Comparison of ENCODE assay signal across 14 mouse cellular contexts in the genomic region with DNA sequence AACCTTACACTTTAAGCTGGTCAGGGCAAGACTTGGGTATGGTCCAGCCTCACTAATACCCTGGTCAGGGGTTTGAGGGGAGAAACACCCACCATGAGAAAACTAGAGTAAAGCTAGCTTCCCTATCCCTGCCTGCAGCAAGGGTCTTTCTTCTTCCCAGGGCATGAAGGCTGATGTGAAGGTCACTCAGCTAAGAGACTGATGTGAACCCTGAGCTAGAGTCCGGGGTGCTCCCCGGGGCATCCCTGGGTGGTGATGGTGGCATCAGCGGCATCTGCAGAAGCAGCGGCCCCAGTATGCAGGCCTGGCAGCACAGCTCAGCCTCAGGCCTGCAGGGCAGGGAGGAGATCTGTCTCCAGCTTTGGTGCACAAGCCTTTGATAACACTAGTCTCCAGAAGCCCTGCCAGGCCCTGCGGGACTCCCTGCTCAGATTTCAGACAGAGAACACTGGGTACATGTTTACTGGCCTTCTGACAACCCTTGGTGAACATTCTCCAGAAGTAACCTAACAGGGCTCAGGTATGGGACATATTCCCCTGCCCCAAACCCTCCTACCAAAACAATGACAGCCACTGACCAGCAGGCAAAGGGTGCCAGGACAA. TPM values are rescaled to one million over a fixed set of nuclear protein-coding genes. Genes with fewer than 3 reads are reported as not detected.
DNase-seq lines count a peak whose midpoint lies in the region; ATAC-seq and TF ChIP-seq lines count a peak whose summit lies in the region.
"Had no signal": no experiment of that assay in that cellular context is flagged by ENCODE, and none has a peak within 500 bp of the region (broad histone marks: within the 10 kb centered on the region; RNA-seq: fewer than 3 reads in every experiment).

No protein-coding gene starts in this region.

- no peak overlapping the region for H3K9ac ChIP-seq in intestine, embryonic 16.5 days (ENCODE audit: low read depth, low read length)
- H3K9ac ChIP-seq: hindbrain, embryonic 15.5 days had no signal

- H3K9me3 ChIP-seq in E14TG2a.4 (ENCODE audit: low read length) = no peaks in the 10 kb centered on the region
- H3K9me3 ChIP-seq in limb, embryonic 10.5 days (replicated peaks) = no peaks in the 10 kb centered on the region
- H3K9me3 ChIP-seq in intestine, embryonic 16.5 days (ENCODE audit: control insufficient read depth, low read length) = no peaks in the 10 kb centered on the region
- H3K9me3 ChIP-seq: forebrain, embryonic 10.5 days; hindbrain, embryonic 15.5 days had no signal

- TF ChIP-seq CTCF in E14TG2a.4 (conservative IDR thresholded peaks at IDR 0.05; ENCODE audit: low read length) = no peak

- 90% methylated on average over 5 of the region's 5 CpGs for WGBS in limb, embryonic 10.5 days
- 83% methylated on average over 5 of the region's 5 CpGs for WGBS in intestine, embryonic 16.5 days

- 0 out of 2 replicates have a peak overlapping the region, but pooled peaks have one; percentile 20 for H3K4me3 ChIP-seq in E14TG2a.4 (replicated peaks; ENCODE audit: low read length)
- H3K4me3 ChIP-seq in limb, embryonic 10.5 days = no peak overlapping the region
- H3K4me3 ChIP-seq in intestine, embryonic 16.5 days (ENCODE audit: low read length) = no peak overlapping the region
- H3K4me3 ChIP-seq: forebrain, embryonic 10.5 days; hindbrain, embryonic 15.5 days had no signal

- peak overlapping the region; percentile 19; the same call in 1 of the 2 replicates for H3K27ac ChIP-seq in limb, embryonic 10.5 days
- no peak overlapping the region for H3K27ac ChIP-seq in intestine, embryonic 16.5 days (ENCODE audit: low read length)
- H3K27ac ChIP-seq: forebrain, embryonic 10.5 days; hindbrain, embryonic 15.5 days had no signal

- peaks cover 55% of the 10 kb centered on the region for H3K36me3 ChIP-seq in E14TG2a.4 (ENCODE audit: insufficient read depth, low read length)
- peaks cover 48% of the 10 kb centered on the region for H3K36me3 ChIP-seq in limb, embryonic 10.5 days
- H3K36me3 ChIP-seq in intestine, embryonic 16.5 days (ENCODE audit: control insufficient read depth, insufficient read depth, low read length) = peaks cover 25% of the 10 kb centered on the region

- peaks cover 36% of the 10 kb centered on the region for H3K27me3 ChIP-seq in E14TG2a.4 (ENCODE audit: insufficient read depth, low read length)
- peaks cover 53% of the 10 kb centered on the region for H3K27me3 ChIP-seq in limb, embryonic 10.5 days (ENCODE audit: low read depth, poor library complexity, severe bottlenecking)
- peaks cover 24% of the 10 kb centered on the region for H3K27me3 ChIP-seq in intestine, embryonic 16.5 days (replicated peaks; ENCODE audit: control insufficient read depth, insufficient read depth, low read length)
- H3K27me3 ChIP-seq: CH12.LX had no signal

- ATAC-seq in intestine, embryonic 16.5 days = no peak

- H3K4me2 ChIP-seq in intestine, embryonic 16.5 days (ENCODE audit: low read depth, low read length) = no peak overlapping the region
- H3K4me2 ChIP-seq: hindbrain, embryonic 15.5 days had no signal

- H3K4me1 ChIP-seq in E14TG2a.4 (replicated peaks; ENCODE audit: low read depth, low read length) = peaks cover 63% of the 10 kb centered on the region
- H3K4me1 ChIP-seq in limb, embryonic 10.5 days = peaks cover 22% of the 10 kb centered on the region
- H3K4me1 ChIP-seq in intestine, embryonic 16.5 days (ENCODE audit: control insufficient read depth, insufficient read depth, low read length) = peaks cover 12% of the 10 kb centered on the region

- peak; percentile 82 for DNase-seq in gastrocnemius, adult 18-20 months (ENCODE audit: low spot score)
- no peak for DNase-seq in gastrocnemius, postnatal 4 days (ENCODE audit: low spot score in 2 of 2)
- peak; percentile 40 to 45 for DNase-seq in cerebellum, postnatal 25 days
- DNase-seq in limb, embryonic 10.5 days (ENCODE audit: low spot score) = no peak
- no peak for DNase-seq in thymus, postnatal 0 days (ENCODE audit: low spot score)
- DNase-seq: kidney, postnatal 14 days; lung, postnatal 4 days; thymus, postnatal 4 days had no signal

RNA-seq across cellular contexts. Expression of gene Ifitm10, which starts 1.0 kb away (rescaled TPM):
- 1 to 10 TPM; 3.2 to 5.0 TPM for total RNA-seq in gastrocnemius, adult 18-20 months (2021)
- 1 to 10 TPM in 1 of 2 experiments, not detected in 1; 1.1 TPM for total RNA-seq in gastrocnemius, postnatal 4 days (2021)
- 0.53 and 0.73 TPM in 2 replicates for polyA plus RNA-seq in limb, embryonic 10.5 days (2016; fragmentation: Nextera tagmentation; extraction: Ambion mirVana)
- 8.5 and 10.6 TPM in 2 replicates for polyA plus RNA-seq in thymus, postnatal 0 days (2015; fragmentation: Nextera tagmentation; extraction: Ambion mirVana)
- polyA plus RNA-seq in intestine, embryonic 16.5 days (2015; fragmentation: Nextera tagmentation; extraction: Ambion mirVana) = 1.8 and 2.4 TPM in 2 replicates
- total RNA-seq: CH12.LX had no signal

RNA-seq across cellular contexts. Expression of gene Gm49369, which starts 8.0 kb away (rescaled TPM):
- total RNA-seq in gastrocnemius, adult 18-20 months (2021) = 1 to 10 TPM; 1.1 to 2.4 TPM
- 1 to 10 TPM in 1 of 2 experiments, not detected in 1; 1.3 TPM for total RNA-seq in gastrocnemius, postnatal 4 days (2021)
- 0.63 and 1.1 TPM in 2 replicates for polyA plus RNA-seq in limb, embryonic 10.5 days (2016; fragmentation: Nextera tagmentation; extraction: Ambion mirVana)
- polyA plus RNA-seq in thymus, postnatal 0 days (2015; fragmentation: Nextera tagmentation; extraction: Ambion mirVana) = 5.1 TPM in 1 of 2 replicates, not detected in the other
- polyA plus RNA-seq in intestine, embryonic 16.5 days (2015; fragmentation: Nextera tagmentation; extraction: Ambion mirVana) = 0.43 and 2.3 TPM in 2 replicates
- polyA plus RNA-seq: forebrain, embryonic 10.5 days; stomach, embryonic 14.5 days had no signal

RNA-seq across cellular contexts. Expression of gene Ctsd, which starts 13.3 kb away (rescaled TPM):
- total RNA-seq in gastrocnemius, adult 18-20 months (2021) = 100 to 1,000 TPM; 445 to 450 TPM
- total RNA-seq in gastrocnemius, postnatal 4 days (2021) = 100 to 1,000 TPM; 265 to 273 TPM
- 121 and 132 TPM in 2 replicates for polyA plus RNA-seq in limb, embryonic 10.5 days (2016; fragmentation: Nextera tagmentation; extraction: Ambion mirVana)
- polyA plus RNA-seq in thymus, postnatal 0 days (2015; fragmentation: Nextera tagmentation; extraction: Ambion mirVana) = 395 and 403 TPM in 2 replicates
- 395 and 444 TPM in 2 replicates for polyA plus RNA-seq in intestine, embryonic 16.5 days (2015; fragmentation: Nextera tagmentation; extraction: Ambion mirVana)

Comparison
In these comparisons a context has a peak if more than half of its experiments do, and no peak if none do; other contexts are left out.
1. DNase-seq: peak in gastrocnemius, adult 18-20 months (single experiment) and cerebellum, postnatal 25 days (2 of 2); none in gastrocnemius, postnatal 4 days (0 of 2), limb, embryonic 10.5 days (single experiment) and thymus, postnatal 0 days (single experiment).